Mouse (Mus musculus) heart, postnatal 0 days (tissue): Measurements from ENCODE around the gene Tshz2. TPM values are rescaled to one million over a fixed set of nuclear protein-coding genes. Genes with fewer than 3 reads are reported as not detected.
A peak's percentile ranks its signal among the peaks of the same experiment; 100 is the strongest.

ENCODE experiments used
- ATAC-seq: fragments of 200-750 bp; cut with Nextera tagmentation; 2 replicates; pipeline ENCODE4 v1.8.0; 2017; ENCODE audit warnings: low read depth, moderate number of reproducible peaks, moderate library complexity; ENCODE audit not compliant: insufficient read depth
- DNase-seq: peaks from one replicate; pipeline ENCODE4 v3.0.0-alpha.2; 2016; ENCODE audit warnings: low spot score
- H3K27ac ChIP-seq: fragments of 300-500 bp; sonication (generic); 2 replicates; pipeline ENCODE4 v1.5.1; 2014; ENCODE audit warnings: low read depth, mild to moderate bottlenecking
- H3K27me3 ChIP-seq: fragments of 300-500 bp; sonication (generic); 2 replicates; pipeline ENCODE4 v1.6.1; 2014; ENCODE audit warnings: low read length, mixed read lengths; ENCODE audit not compliant: control insufficient read depth, insufficient read depth
- H3K36me3 ChIP-seq: fragments of 300-500 bp; sonication (generic); replicated peaks from 2 replicates; pipeline ENCODE4 v1.6.1; 2014; ENCODE audit warnings: low read length, mixed read lengths; ENCODE audit not compliant: control insufficient read depth, insufficient read depth
- H3K4me1 ChIP-seq: fragments of 300-500 bp; sonication (generic); 2 replicates; pipeline ENCODE4 v1.6.1; 2014; ENCODE audit warnings: antibody characterized with exemption; ENCODE audit not compliant: control insufficient read depth, insufficient read depth
- H3K4me2 ChIP-seq: fragments of 300-500 bp; sonication (generic); 2 replicates; pipeline ENCODE4 v1.6.1; 2014; ENCODE audit warnings: low read depth, mild to moderate bottlenecking, low read length, moderate library complexity
- H3K4me3 ChIP-seq: fragments of 300-500 bp; sonication (generic); 2 replicates; pipeline ENCODE4 v1.5.1; 2014; ENCODE audit warnings: low read depth, low read length
- H3K9ac ChIP-seq: fragments of 300-500 bp; sonication (generic); replicated peaks from 2 replicates; pipeline ENCODE4 v1.6.1; 2014; ENCODE audit warnings: low read depth, low read length, mixed read lengths
- H3K9me3 ChIP-seq: fragments of 300-500 bp; sonication (generic); replicated peaks from 2 replicates; pipeline ENCODE4 v1.6.1; 2016; ENCODE audit warnings: low read length; ENCODE audit not compliant: control insufficient read depth
- CTCF ChIP-seq: IDR thresholded peaks from 2 replicates; pipeline ENCODE4 v1.5.1; 2016; ENCODE audit warnings: antibody characterized with exemption, control low read depth, low read depth
- EP300 ChIP-seq: IDR thresholded peaks from 2 replicates; pipeline ENCODE4 v1.6.1; 2016; ENCODE audit warnings: antibody characterized with exemption, low read depth
- WGBS: fragments of 180-500 bp; shearing (Covaris S2); extraction: QIAGEN DNeasy Blood & Tissue Kit; methylation state at CpG from one replicate; pipeline ENCODE4 v1.1.7; 2014; 5-methylcytosine and 5-hydroxymethylcytosine counted together
- polyA plus RNA-seq: library from polyadenylated mRNA; unstranded; fragments of >200 nt; fragmentation: Nextera tagmentation; extraction: Ambion mirVana; gene quantifications from 2 replicates; pipeline ENCODE4 v1.2.1, GENCODE M21; 2015
- total RNA-seq: library from RNA; depleted of rRNA; stranded (reverse); fragments of >200 nt; gene quantifications from 2 replicates; pipeline ENCODE4 v1.2.3, GENCODE M21; 2014; ENCODE audit warnings: low replicate concordance

The Tshz2 gene
- total and polyA plus RNA-seq, 2 experiments from 2014 or later = 2.8 to 7.8 TPM

DNA sequence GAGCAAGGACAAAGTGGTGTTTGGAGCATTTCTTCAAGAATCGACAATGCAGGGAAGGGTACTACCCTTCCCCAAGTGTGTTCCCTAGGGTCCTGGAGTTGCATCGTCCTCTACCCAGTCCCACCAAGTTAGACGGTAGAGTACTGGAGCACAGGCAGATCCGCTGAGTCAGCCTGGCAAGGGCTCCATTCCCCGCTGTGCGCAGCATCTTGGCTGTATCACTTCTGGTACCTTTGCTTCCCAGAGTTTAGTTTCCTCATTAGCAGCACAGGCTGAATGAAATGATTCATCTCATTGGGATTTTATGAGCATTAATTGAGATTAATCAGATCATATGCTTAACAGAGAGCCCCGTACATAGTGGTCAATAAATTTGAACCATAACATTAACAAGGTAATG, 14.3 kb downstream of the Tshz2 start:
- ATAC-seq = no peak
- Histone ChIP-seq H3K4me2 (no peak overlapping the region), H3K4me1 (no peaks in the 10 kb centered on the region)

DNA sequence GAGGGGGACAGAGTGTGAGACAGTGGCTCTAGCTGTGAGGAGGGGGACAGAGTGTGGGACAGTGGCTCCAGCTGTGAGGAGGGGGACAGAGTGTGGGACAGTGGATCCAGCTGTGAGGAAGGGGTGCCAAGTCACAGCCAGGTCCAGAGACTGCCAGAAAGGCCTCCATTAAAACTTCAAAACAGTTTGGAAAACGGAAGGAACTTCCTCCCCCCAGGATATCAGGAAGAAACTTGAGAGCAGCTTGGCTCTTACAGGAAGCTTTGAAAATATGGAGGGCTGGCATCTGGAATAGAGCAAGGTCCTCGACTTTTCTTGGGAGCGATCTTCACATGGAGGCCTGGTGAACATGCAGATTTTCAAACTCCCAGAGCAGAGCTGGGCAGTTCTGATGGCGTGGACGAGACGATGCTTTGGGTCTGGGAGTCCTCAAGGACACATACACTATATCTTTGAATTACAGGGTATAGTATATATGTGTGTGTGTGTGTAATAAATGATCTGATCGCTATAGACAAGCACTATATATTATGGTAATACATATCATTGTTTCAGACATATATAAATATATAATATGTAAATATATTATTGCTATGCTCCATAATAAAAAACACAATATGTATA, 16.6 kb downstream of the Tshz2 start:
- Histone ChIP-seq H3K27ac (no peak overlapping the region), H3K4me3 (no peak overlapping the region), H3K36me3 (no peaks in the 10 kb centered on the region), H3K27me3 (no peaks in the 10 kb centered on the region), H3K9me3 (no peaks in the 10 kb centered on the region), H3K4me1 (no peaks in the 10 kb centered on the region), H3K9ac (no peak overlapping the region), H3K4me2 (no peak overlapping the region)
- TF ChIP-seq EP300 (no peak), CTCF (no peak)
- ATAC-seq = no peak
- DNase-seq = no peak
- 59% methylated on average over 7 of the region's 7 CpGs for WGBS

More for the DNA sequence above, 14.3 kb downstream of the Tshz2 start:
- H3K36me3 ChIP-seq = no peaks in the 10 kb centered on the region
- no peak for DNase-seq
- no peaks in the 10 kb centered on the region for H3K27me3 ChIP-seq
- 90% methylated on average over 7 of the region's 7 CpGs for WGBS
- no peak for TF ChIP-seq CTCF
- TF ChIP-seq EP300 = no peak
- H3K27ac ChIP-seq = no peak overlapping the region
- H3K9ac ChIP-seq = no peak overlapping the region
- no peaks in the 10 kb centered on the region for H3K9me3 ChIP-seq
- no peak overlapping the region for H3K4me3 ChIP-seq

DNA sequence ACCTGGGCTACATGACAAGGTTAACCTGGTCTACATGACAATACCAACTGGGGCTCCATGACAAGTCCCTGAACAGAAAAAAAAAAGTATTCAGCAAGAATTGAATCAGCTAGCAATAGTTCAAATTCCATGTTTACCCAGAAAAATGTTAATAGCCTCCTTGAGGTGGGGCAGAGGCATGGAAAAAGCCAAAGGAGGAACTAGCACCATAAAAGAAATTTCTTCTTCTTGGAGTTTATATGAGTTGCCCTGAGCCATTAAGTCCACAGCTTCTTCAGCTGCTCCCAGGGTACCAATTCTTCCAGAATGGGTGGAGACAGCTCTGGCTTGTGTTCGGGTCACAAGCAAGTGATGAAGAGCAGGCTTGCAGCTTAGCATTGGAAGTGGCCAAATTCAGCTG, 20.5 kb downstream of the Tshz2 start:
- H3K9ac ChIP-seq = no peak overlapping the region
- H3K4me3 ChIP-seq = no peak overlapping the region
- H3K36me3 ChIP-seq = no peaks in the 10 kb centered on the region
- TF ChIP-seq CTCF (no peak), EP300 (no peak)
- no peak overlapping the region for H3K27ac ChIP-seq
- no peaks in the 10 kb centered on the region for H3K4me1 ChIP-seq
- ATAC-seq (no peak), DNase-seq (no peak)
- no peaks in the 10 kb centered on the region for H3K9me3 ChIP-seq
- 70% methylated on average over 1 of the region's 1 CpGs for WGBS
- H3K27me3 ChIP-seq = no peaks in the 10 kb centered on the region
- no peak overlapping the region for H3K4me2 ChIP-seq

DNA sequence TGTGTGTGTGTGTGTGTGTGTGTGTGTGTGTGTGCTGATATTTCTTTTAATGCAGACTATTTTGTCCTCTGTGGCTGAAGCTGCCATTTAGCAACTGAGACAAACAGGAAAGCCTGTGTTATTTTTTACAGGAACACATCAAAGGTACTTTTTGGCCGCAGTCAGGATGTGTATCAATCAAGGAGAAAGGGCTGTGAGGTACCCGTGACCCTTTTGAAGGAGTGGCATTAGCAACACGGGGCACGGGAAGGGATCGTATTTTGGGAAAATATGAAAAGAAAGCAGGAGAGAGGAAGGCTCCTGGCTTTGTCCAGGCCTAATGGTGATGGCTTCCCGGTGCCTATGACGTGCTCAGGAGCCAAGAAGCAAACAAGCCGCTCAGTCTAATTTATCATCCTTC, 31.0 kb downstream of the Tshz2 start:
- H3K27ac ChIP-seq = peak overlapping the region; percentile 44
- no peaks in the 10 kb centered on the region for H3K9me3 ChIP-seq
- no peak for TF ChIP-seq CTCF
- no peak for TF ChIP-seq EP300
- no peak for ATAC-seq
- no peaks in the 10 kb centered on the region for H3K36me3 ChIP-seq
- peak overlapping the region; percentile 5 for H3K4me2 ChIP-seq
- H3K27me3 ChIP-seq = no peaks in the 10 kb centered on the region
- H3K4me3 ChIP-seq = no peak overlapping the region
- H3K9ac ChIP-seq = no peak overlapping the region
- peaks cover 6% of the 10 kb centered on the region; the same call in 1 of the 2 replicates for H3K4me1 ChIP-seq
- no peak for DNase-seq
- WGBS = 46% methylated on average over 8 of the region's 8 CpGs

DNA sequence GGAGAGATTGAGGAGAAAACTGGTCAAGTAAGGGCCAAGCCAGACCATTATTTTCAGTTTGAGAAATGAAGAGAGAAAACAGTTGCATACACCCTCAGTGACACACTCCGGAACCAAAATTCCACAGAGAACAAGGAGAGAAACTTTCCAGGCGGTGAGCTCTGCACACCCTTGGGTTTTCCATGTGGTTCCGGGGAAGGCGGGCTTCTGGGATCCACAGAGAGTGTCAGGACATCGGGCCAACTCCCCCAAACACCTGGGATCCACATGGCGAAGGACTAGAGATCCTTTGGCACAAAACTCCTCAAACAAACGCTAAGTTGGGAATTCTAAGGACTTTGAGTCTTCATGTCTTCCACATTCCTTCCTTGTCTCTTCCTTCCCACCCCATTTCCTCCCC, 38.5 kb downstream of the Tshz2 start:
- 76% methylated on average over 7 of the region's 7 CpGs for WGBS
- Histone ChIP-seq H3K9me3 (no peaks in the 10 kb centered on the region), H3K4me2 (no peak overlapping the region), H3K27ac (no peak overlapping the region), H3K9ac (no peak overlapping the region), H3K4me3 (no peak overlapping the region), H3K27me3 (no peaks in the 10 kb centered on the region), H3K36me3 (no peaks in the 10 kb centered on the region), H3K4me1 (peaks cover 6% of the 10 kb centered on the region; the same call in 1 of the 2 replicates)
- TF ChIP-seq CTCF = no peak
- no peak for TF ChIP-seq EP300
- ATAC-seq (no peak), DNase-seq (no peak)

DNA sequence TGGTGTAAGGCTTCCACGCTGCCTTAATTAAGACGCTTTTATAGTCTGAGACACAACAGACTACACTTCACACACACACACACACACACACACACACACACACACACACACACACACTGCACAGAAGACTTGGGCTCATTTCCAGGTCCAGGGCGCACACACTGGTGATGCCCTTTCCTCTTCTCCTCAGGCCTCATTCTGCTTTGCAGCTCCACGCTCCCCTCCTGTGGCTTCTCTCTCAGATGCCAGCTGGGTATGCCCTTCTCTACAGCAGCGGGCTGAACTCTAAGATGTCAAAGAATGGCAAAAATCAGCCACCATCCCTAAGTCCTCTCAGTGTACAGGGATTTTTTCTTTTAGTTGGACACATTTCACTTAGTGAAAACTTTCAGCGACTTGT, 41.0 kb downstream of the Tshz2 start:
- Histone ChIP-seq H3K9me3 (no peaks in the 10 kb centered on the region), H3K36me3 (no peaks in the 10 kb centered on the region), H3K27me3 (no peaks in the 10 kb centered on the region), H3K4me1 (no peaks in the 10 kb centered on the region; the same call in 1 of the 2 replicates), H3K4me2 (no peak overlapping the region), H3K27ac (peak overlapping the region; percentile 25; the same call in 1 of the 2 replicates), H3K9ac (no peak overlapping the region), H3K4me3 (no peak overlapping the region)
- DNase-seq (no peak), ATAC-seq (no peak)
- 71% methylated on average over 6 of the region's 6 CpGs for WGBS
- TF ChIP-seq CTCF = no peak
- no peak for TF ChIP-seq EP300
